Mouse (Mus musculus): ENCODE results near the gene Il1r1.

- TF ChIP-seq CTCF (IDR thresholded peaks at IDR 0.05; ENCODE audit: extremely low read depth, insufficient read depth, low read length) (no peak), POLR2A (IDR thresholded peaks at IDR 0.05; ENCODE audit: extremely low read depth, insufficient read depth, low read length) (no peak)
These were observed 18.7 kb downstream of the Il1r1 start for GRCm38 (mm10) chr1:40243561-40243998.
